Mouse (Mus musculus) neural tube, embryonic 11.5 days (tissue): Measurements from ENCODE around the gene Ndufaf4. TPM values are rescaled to one million over a fixed set of nuclear protein-coding genes. Genes with fewer than 3 reads are reported as not detected.
"Not testable (repeated sequence)": the region's sequence is repeated elsewhere in the genome, so short reads cannot be mapped to it uniquely, and the experiment has no call there.

ENCODE experiments used
- ATAC-seq: fragments of 200-750 bp; cut with Nextera tagmentation; 2 replicates; pipeline ENCODE4 v1.8.0; 2017; ENCODE audit warnings: moderate number of reproducible peaks, mild to moderate bottlenecking, moderate TSS enrichment, moderate library complexity; ENCODE audit not compliant: insufficient read depth, low FRiP score, low TSS enrichment
- DNase-seq: peaks from one replicate; pipeline ENCODE4 v3.0.0-alpha.2; 2015; ENCODE audit warnings: low spot score
- H3K27ac ChIP-seq: fragments of 300-500 bp; sonication (generic); 2 replicates; pipeline ENCODE4 v1.5.1; 2014; ENCODE audit warnings: low read depth, mild to moderate bottlenecking, low read length
- H3K27me3 ChIP-seq: fragments of 300-500 bp; sonication (generic); 2 replicates; pipeline ENCODE4 v1.6.1; 2014; ENCODE audit warnings: mild to moderate bottlenecking, low read length, mixed read lengths; ENCODE audit not compliant: control insufficient read depth, insufficient read depth
- H3K36me3 ChIP-seq: fragments of 300-500 bp; sonication (generic); 2 replicates; pipeline ENCODE4 v1.6.1; 2014; ENCODE audit warnings: mild to moderate bottlenecking, low read length, moderate library complexity, mixed read lengths; ENCODE audit not compliant: control insufficient read depth, insufficient read depth
- H3K4me1 ChIP-seq: fragments of 300-500 bp; sonication (generic); 2 replicates; pipeline ENCODE4 v1.6.1; 2014; ENCODE audit warnings: low read length, mixed read lengths; ENCODE audit not compliant: control insufficient read depth, insufficient read depth
- H3K4me2 ChIP-seq: fragments of 300-500 bp; sonication (generic); 2 replicates; pipeline ENCODE4 v1.6.1; 2014; ENCODE audit warnings: low read depth, mild to moderate bottlenecking, moderate library complexity
- H3K4me3 ChIP-seq: fragments of 300-500 bp; sonication (generic); 2 replicates; pipeline ENCODE4 v1.5.1; 2014; ENCODE audit warnings: low read depth, low read length
- H3K9ac ChIP-seq: fragments of 300-500 bp; sonication (generic); 2 replicates; pipeline ENCODE4 v1.6.1; 2014; ENCODE audit warnings: mild to moderate bottlenecking, low read length
- H3K9me3 ChIP-seq: fragments of 300-500 bp; sonication (generic); 2 replicates; pipeline ENCODE4 v1.6.1; 2016; ENCODE audit warnings: low read length; ENCODE audit not compliant: control insufficient read depth
- WGBS: fragments of 180-500 bp; shearing (Covaris S2); extraction: QIAGEN DNeasy Blood & Tissue Kit; methylation state at CpG from one replicate; pipeline ENCODE4 v1.1.7; 2014; 5-methylcytosine and 5-hydroxymethylcytosine counted together
- polyA plus RNA-seq: library from polyadenylated mRNA; unstranded; fragments of >200 nt; fragmentation: Nextera tagmentation; extraction: Ambion mirVana; gene quantifications from 2 replicates; pipeline ENCODE4 v1.2.1, GENCODE M21; 2014

Ndufaf4 gene
- polyA plus RNA-seq = 68.5 and 69.0 TPM in 2 replicates

- peak; percentile 95 for ATAC-seq
- no peaks in the 10 kb centered on the region; the same call in 1 of the 2 replicates for H3K4me1 ChIP-seq
- H3K9ac ChIP-seq = peak within 1 kb of the TSS; percentile 85
- peak within 1 kb of the TSS; percentile 80 for H3K4me3 ChIP-seq
- no peak within 1 kb of the TSS for H3K27ac ChIP-seq
- peak; percentile 97 for DNase-seq
- WGBS = under 1% methylated on average over 58 of the region's 58 CpGs
- H3K27me3 ChIP-seq = no peaks in the 10 kb centered on the region
- H3K36me3 ChIP-seq = peaks cover 3% of the 10 kb centered on the region; the same call in 1 of the 2 replicates
- peak within 1 kb of the TSS; percentile 67 for H3K4me2 ChIP-seq
- no peaks in the 10 kb centered on the region for H3K9me3 ChIP-seq
These were observed at the start of gene Ndufaf4 for GRCm38 (mm10) chr4:24897851-24898515. Gene Ndufaf4 (plus strand): TSS chr4:24898083.

GRCm38 (mm10) chr4:24850401-24851325 is 47.2 kb upstream of the Ndufaf4 start, which contains the start of gene Klhl32:
Gene Klhl32 (minus strand): TSS chr4:24851124.
- Histone ChIP-seq H3K4me3 (peak within 1 kb of the TSS; percentile 63), H3K36me3 (no peaks in the 10 kb centered on the region), H3K27me3 (no peaks in the 10 kb centered on the region), H3K27ac (peak within 1 kb of the TSS; percentile 85), H3K4me2 (peak within 1 kb of the TSS; percentile 83), H3K9me3 (no peaks in the 10 kb centered on the region), H3K4me1 (no peaks in the 10 kb centered on the region), H3K9ac (peak within 1 kb of the TSS; percentile 71)
- DNase-seq (peak; percentile 88), ATAC-seq (peak; percentile 92)
- WGBS = 1% methylated on average over 51 of the region's 63 CpGs

GRCm38 (mm10) chr4:24865691-24866090 is 32.2 kb upstream of the Ndufaf4 start:
- H3K36me3 ChIP-seq = no peaks in the 10 kb centered on the region

GRCm38 (mm10) chr4:24869230-24869629 is 28.7 kb upstream of the Ndufaf4 start:
- DNase-seq = no peak
- Histone ChIP-seq H3K4me3 (no peak overlapping the region), H3K9ac (no peak overlapping the region), H3K9me3 (no peaks in the 10 kb centered on the region), H3K27me3 (no peaks in the 10 kb centered on the region), H3K4me2 (no peak overlapping the region), H3K4me1 (no peaks in the 10 kb centered on the region), H3K27ac (no peak overlapping the region), H3K36me3 (no peaks in the 10 kb centered on the region)
- WGBS = 73% methylated on average over 4 of the region's 4 CpGs
- ATAC-seq = no peak

More at GRCm38 (mm10) chr4:24865691-24866090, 32.2 kb upstream of the Ndufaf4 start:
- Histone ChIP-seq H3K9ac (no peak overlapping the region), H3K9me3 (no peaks in the 10 kb centered on the region), H3K27ac (no peak overlapping the region), H3K27me3 (no peaks in the 10 kb centered on the region), H3K4me2 (no peak overlapping the region), H3K4me3 (no peak overlapping the region), H3K4me1 (no peaks in the 10 kb centered on the region)
- 48% methylated on average over 6 of the region's 6 CpGs for WGBS
- no peak for DNase-seq
- no peak for ATAC-seq

- not testable (repeated sequence) for H3K9ac ChIP-seq, H3K27me3 ChIP-seq, ATAC-seq, H3K27ac ChIP-seq, DNase-seq, H3K36me3 ChIP-seq, H3K4me3 ChIP-seq, H3K4me1 ChIP-seq, H3K9me3 ChIP-seq, H3K4me2 ChIP-seq
- 33% methylated on average over 2 of the region's 2 CpGs for WGBS
These were observed 8.5 kb upstream of the Ndufaf4 start for GRCm38 (mm10) chr4:24889386-24889785.

GRCm38 (mm10) chr4:24892293-24892692 is 5.6 kb upstream of the Ndufaf4 start:
- not testable (repeated sequence) for DNase-seq, ATAC-seq, H3K27me3 ChIP-seq, H3K36me3 ChIP-seq, H3K9ac ChIP-seq, H3K4me1 ChIP-seq, H3K4me3 ChIP-seq, H3K9me3 ChIP-seq, H3K4me2 ChIP-seq, H3K27ac ChIP-seq
- WGBS = 63% methylated on average over 2 of the region's 2 CpGs

- DNase-seq (no peak), ATAC-seq (no peak)
- no peaks in the 10 kb centered on the region for H3K9me3 ChIP-seq
- no peak overlapping the region for H3K4me3 ChIP-seq
- H3K27ac ChIP-seq = no peak overlapping the region
- H3K4me1 ChIP-seq = no peaks in the 10 kb centered on the region; the same call in 1 of the 2 replicates
- WGBS = 85% methylated on average over 4 of the region's 4 CpGs
- H3K27me3 ChIP-seq = no peaks in the 10 kb centered on the region
- no peak overlapping the region for H3K9ac ChIP-seq
- no peaks in the 10 kb centered on the region for H3K36me3 ChIP-seq
- no peak overlapping the region for H3K4me2 ChIP-seq
These were observed 3.3 kb upstream of the Ndufaf4 start for GRCm38 (mm10) chr4:24894625-24895024.

GRCm38 (mm10) chr4:24896829-24897228 is 1.1 kb upstream of the Ndufaf4 start:
- H3K4me2 ChIP-seq = no peak overlapping the region
- H3K4me1 ChIP-seq = no peaks in the 10 kb centered on the region; the same call in 1 of the 2 replicates
- DNase-seq = peak; percentile 24
- no peaks in the 10 kb centered on the region for H3K9me3 ChIP-seq
- 2% methylated on average over 1 of the region's 1 CpGs for WGBS
- H3K4me3 ChIP-seq = no peak overlapping the region
- H3K27ac ChIP-seq = no peak overlapping the region
- no peaks in the 10 kb centered on the region for H3K27me3 ChIP-seq
- H3K36me3 ChIP-seq = peaks cover 2% of the 10 kb centered on the region; the same call in 1 of the 2 replicates
- no peak overlapping the region for H3K9ac ChIP-seq
- no peak for ATAC-seq
